Mouse (Mus musculus) naive thymus-derived CD4-positive, alpha-beta T cell, adult 5 months (primary cell): Measurements from ENCODE around the gene Eef1akmt4. TPM values are rescaled to one million over a fixed set of nuclear protein-coding genes. Genes with fewer than 3 reads are reported as not detected.

Source experiments
- polyA plus RNA-seq: library from polyadenylated mRNA; unstranded; fragments of 100-300 nt; shearing (Covaris generic); gene quantifications from one replicate; pipeline ENCODE4 v1.2.1, GENCODE M21; 2017

Gene Eef1akmt4
- polyA plus RNA-seq, result 9.8 TPM

DNA sequence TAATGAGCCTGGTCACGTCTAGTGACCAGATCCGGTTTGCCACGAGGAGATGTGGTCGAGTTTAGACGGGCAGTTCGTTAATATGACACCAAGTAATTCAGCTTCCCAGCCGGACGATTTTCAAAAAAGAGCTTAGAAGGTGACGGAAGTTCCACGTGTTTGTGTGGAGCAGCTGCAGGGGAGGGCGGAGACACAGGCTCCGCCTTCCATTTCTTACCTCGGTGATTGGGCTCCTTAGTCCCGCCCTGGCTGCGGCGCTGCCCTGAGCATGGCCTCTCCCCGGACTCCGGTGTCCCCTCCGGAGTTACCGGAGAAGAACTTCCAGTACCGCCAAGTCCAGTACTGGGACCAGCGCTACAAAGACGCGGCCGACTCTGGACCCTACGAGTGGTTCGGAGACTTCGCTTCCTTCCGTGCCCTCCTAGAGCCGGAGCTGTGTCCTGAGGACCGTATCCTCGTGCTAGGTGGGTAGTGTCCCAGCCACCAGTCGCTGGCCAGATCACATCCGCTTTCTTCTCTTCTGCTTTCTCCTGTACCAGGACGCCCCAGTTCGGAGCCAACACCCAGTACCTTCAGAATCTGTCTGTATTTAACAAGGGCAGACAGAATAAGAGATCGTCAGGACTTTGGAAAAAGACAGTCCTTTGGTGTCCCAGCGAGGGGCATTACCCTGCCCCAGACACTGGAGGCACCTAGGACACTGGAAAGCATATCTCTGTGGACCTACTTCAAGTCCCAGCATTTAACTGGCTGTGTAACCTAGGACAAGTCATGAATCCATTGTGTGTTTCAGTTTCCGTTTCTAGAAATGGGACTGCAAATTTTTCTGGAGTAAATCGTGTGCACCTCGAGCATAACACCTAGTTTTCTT, at the start of gene Eef1akmt4, which contains the start of the genes Gm49333 and Alg3:
TSS of gene Eef1akmt4 (plus strand) at position 237 of the 871 bp plus-strand sequence.
TSS of gene Gm49333 (plus strand) at position 254 of the 871 bp plus-strand sequence.
TSS of gene Alg3 (minus strand) at position 379 of the 871 bp plus-strand sequence.

DNA sequence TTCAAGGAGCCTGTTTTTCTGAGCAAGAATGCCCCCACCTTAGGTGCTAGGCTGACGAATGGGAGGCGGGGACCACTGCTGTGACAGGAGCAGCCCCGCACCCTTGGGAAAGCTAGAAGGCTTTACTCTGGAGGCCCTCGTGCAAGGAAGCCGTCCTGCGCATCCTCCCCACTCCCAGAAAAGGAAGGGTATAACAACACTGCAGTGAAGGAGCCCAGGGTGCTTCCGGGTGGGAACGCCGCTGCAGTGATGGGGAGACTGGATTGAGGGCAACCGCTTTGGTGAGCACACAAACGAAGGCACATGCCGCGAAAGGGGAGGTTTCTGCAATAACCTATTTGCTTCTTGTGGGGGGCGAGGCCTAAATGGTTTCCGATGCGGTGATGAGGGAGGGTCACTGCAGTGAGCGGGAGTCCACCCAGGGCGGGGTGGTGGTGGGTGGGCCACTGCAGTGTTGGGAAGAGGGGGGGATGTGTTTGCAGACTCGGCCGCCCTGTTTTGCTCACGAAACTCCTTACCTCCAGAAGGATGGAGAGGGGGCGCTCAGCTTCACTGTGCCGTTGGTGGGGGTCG, 21.9 kb upstream of the Eef1akmt4 start, which contains the start of gene Vwa5b2:
TSS of gene Vwa5b2 (plus strand) at position 106 of the 573 bp plus-strand sequence.

DNA sequence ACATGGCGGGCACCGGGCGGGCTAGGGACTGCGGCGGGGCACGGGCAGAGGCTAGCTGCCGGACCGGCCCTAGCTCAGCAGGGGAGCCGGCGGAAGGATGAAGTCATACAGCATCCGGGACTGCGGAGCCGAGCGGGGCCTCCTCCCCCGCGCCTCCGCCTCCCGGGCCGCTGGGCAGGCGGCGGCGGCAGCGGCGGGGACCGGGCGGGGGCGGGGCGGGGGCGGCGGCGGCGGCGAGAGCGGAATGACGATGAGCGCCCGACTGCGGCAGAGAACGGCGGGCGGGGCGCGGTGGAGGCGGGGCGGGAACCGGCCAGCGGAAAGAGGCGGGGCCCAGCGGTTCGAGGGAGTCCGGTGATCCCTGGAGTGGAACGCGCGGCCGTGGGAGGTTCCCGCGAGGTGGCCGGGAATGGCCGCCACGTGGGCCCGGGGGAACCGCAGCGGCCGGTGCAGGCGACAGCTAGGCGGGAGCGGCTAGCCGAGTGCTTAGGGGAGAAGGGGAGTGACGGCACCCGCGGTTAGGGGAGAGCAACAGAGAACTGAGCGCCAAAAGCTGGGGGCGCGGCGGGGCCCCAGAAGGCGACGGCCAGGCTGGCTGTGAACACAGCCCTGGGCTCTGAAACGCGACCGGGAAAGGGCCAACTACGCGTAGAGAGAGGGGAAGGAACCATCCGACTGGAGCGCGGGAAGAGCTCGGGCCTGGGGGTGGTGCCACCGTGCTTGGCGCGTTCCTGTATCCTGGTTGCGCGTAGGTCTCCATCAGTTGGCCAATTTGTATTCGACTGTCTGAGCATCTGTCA, 10.0 kb downstream of the Eef1akmt4 start, which contains the start of gene Camk2n2:
TSS of gene Camk2n2 (minus strand) at position 97 of the 800 bp plus-strand sequence.

DNA sequence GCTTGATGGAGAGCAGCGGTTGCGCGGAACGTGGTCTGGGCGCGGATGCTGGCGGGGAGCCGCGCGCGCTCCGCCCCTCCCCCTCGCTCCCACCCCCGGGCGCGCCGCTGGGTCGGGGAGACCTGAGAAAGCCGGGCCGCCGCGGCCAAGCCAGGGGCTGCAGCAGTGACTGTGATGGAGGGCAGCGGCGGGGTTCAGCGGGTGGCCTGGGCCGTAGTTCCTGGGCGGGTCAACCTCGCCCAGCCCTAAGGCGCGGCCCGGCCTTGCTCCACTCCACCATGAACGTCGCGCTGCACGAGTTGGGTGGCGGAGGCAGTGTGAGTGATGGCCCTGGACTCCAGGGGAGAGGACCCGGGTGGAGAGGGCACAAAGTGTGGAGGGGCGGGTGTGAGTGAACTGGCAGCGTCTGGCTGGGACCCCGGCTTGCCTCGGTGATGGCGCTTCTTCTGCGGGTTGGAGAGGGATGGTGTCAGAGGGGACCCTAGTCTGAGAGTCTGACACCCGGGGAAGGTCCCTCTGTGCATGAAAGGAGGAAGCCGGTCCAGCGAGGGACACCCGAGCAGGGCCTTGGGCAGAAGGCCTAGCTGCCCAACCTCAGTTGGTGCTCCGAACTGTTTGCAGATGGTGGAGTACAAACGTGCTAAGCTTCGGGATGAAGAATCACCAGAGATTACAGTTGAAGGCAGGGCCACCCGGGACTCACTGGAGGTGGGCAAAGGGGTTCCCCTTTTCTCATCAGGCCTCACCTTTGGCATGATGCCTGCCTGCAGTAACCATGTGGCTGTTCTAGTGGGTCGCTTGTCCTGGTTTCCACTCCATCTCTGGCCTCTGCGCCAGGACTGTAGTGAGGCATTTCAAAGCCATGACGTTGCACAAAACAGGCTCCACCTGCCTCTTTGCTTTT, 18.6 kb downstream of the Eef1akmt4 start, which contains the start of gene Ece2:
TSS of gene Ece2 (plus strand) at position 98 of the 904 bp plus-strand sequence.

DNA sequence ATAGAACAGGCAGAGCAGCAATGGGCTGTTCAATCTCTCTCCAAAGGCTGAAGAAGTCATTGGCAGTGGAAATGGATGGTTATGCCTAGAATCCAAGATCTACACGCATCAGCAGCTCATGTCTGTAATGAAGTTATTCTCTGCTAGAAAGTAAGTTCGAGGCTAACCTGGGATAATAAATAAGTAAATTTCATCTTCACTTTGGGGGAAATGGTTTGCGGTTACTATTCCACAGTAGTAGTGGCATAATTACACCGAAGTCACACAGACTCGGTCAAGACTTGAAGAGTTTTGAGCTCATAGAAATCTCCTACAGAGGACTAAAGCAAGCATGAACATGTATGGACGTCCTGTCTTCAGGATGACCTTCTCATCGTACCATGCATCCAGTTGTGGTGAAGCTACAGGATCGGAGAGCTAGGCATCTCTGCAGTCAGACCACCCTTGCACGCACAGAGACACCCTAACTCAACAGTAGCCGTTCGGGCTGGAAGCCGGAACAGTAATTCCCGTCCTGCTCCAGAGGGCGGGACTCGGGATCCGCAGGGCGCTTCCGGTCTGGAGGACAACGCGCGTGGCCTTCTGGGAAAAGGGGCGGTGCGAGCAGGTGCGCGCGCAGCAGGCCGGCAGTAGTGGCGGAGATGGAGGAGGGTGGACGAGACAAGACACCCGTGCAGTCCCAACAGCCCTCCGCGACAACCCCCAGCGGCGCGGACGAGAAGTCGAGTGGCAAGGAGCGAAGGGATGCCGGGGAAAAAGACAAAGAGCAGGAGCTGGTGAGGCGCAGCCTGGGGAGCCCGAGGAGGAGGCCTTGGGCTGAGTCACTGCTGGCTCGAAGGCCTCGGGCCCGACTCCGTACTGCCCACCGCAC, 39.9 kb downstream of the Eef1akmt4 start, which contains the start of gene Psmd2:
TSS of gene Psmd2 (plus strand) at position 577 of the 871 bp plus-strand sequence.

DNA sequence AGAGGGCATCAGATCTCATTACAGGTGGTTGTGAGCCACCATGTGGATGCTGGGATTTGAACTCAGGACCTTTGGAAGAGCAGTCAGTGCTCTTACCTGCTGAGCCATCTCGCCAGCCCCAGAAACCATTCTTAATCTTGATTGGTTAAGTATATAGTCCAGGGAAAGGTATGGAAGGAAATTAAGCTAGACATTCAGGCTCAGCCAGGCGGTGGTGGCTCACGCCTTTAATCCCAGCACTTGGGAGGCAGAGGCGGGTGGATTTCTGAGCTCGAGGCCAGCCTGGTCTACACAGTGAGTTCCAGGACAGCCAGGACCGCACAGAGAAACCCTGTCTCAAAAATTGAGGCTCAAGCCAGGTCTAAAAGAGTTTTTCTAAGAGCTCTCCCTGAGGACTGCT, 56.6 kb downstream of the Eef1akmt4 start, which contains the start of gene Eif4g1:
TSS of gene Eif4g1 (plus strand) at position 301 of the 400 bp plus-strand sequence.

Other genes starting within 250 kb of the Eef1akmt4 start
- 45.2 TPM for gene Abcc5, start 185.2 kb upstream of the Eef1akmt4 start, polyA plus RNA-seq
- 76.2 TPM for gene Eif2b5, start 112.8 kb upstream of the Eef1akmt4 start, polyA plus RNA-seq
- 22.0 TPM for gene Dvl3, start 94.6 kb upstream of the Eef1akmt4 start, polyA plus RNA-seq
- 394 TPM for gene Ap2m1, start 76.1 kb upstream of the Eef1akmt4 start, polyA plus RNA-seq
- gene Abcf3, start 63.0 kb upstream of the Eef1akmt4 start, polyA plus RNA-seq, result 84.1 TPM
- gene Vwa5b2, start 22.1 kb upstream of the Eef1akmt4 start, polyA plus RNA-seq, result 0.16 TPM
- not detected for gene Gm49333, start within 50 bp of the Eef1akmt4 start, polyA plus RNA-seq
- gene Alg3, start 142 bp downstream of the Eef1akmt4 start, polyA plus RNA-seq, result 16.6 TPM
- gene Camk2n2, start 9.7 kb downstream of the Eef1akmt4 start, polyA plus RNA-seq, result not detected
- not detected for gene Ece2, start 18.2 kb downstream of the Eef1akmt4 start, polyA plus RNA-seq
- gene Psmd2, start 40.1 kb downstream of the Eef1akmt4 start, polyA plus RNA-seq, result 175 TPM
- gene Eif4g1, start 56.7 kb downstream of the Eef1akmt4 start, polyA plus RNA-seq, result 147 TPM
- 1.2 TPM for gene Fam131a, start 81.6 kb downstream of the Eef1akmt4 start, polyA plus RNA-seq
- gene Polr2h, start 106.1 kb downstream of the Eef1akmt4 start, polyA plus RNA-seq, result 50.7 TPM
- gene Clcn2, start 106.2 kb downstream of the Eef1akmt4 start, polyA plus RNA-seq, result 4.6 TPM
- not detected for gene Chrd, start 121.5 kb downstream of the Eef1akmt4 start, polyA plus RNA-seq
- gene Thpo, start 122.9 kb downstream of the Eef1akmt4 start, polyA plus RNA-seq, result not detected